Mouse (Mus musculus) E14TG2a.4 (cell line): Measurements from ENCODE around the gene Ergic1.

Experiments used
- CTCF ChIP-seq: conservative IDR thresholded peaks from 2 replicates; pipeline ENCODE4 v1.5.1; 2014; ENCODE audit warnings: low read length
- POU5F1 ChIP-seq: IDR thresholded peaks from 2 replicates; pipeline ENCODE4 v1.6.1; 2014; ENCODE audit warnings: low read length, borderline replicate concordance

DNA sequence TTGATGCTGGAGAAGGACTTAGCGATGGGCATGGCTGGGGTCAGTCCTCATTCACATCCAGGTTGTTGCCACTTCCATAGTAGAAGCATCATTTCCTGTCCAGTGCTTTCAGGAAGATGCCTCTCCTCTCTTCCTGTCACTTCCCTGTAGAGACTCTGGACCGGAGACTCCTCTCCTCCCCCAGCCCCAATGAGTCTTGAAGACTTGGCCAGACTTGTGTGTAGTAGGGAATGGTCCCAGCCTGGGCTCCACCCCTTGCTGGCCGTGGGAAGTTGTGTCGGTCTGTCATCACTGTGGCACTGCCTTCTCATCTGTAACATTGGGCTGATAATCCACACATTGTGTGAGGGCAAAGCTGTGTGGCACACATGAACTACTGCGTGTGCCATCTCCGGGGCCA, 22.3 kb downstream of the Ergic1 start:
- TF ChIP-seq CTCF: no peak
- TF ChIP-seq POU5F1: no peak
